Mouse (Mus musculus): ENCODE results near the gene Chst10.

- no peak for TF ChIP-seq CTCF (IDR thresholded peaks at IDR 0.05; ENCODE audit: borderline replicate concordance, insufficient read depth, low read depth, low read length)
- TF ChIP-seq POLR2A (IDR thresholded peaks at IDR 0.05; ENCODE audit: borderline replicate concordance, insufficient read depth, low read length), result no peak
Measured at GRCm38 (mm10) chr1:38873911-38874310, 24.1 kb downstream of the Chst10 start.
